Comparison of ENCODE assay signal across 10 mouse cellular contexts in genomic region chr3:84668957-84669356, GRCm38 (mm10).
"Had no signal": no experiment of that assay in that cellular context is flagged by ENCODE, and none has a peak within 500 bp of the region (broad histone marks: within the 10 kb centered on the region; RNA-seq: fewer than 3 reads in every experiment).

No protein-coding gene starts in this region.

- H3K36me3 ChIP-seq: limb, embryonic 10.5 days; liver, embryonic 13.5 days; neural tube, embryonic 13.5 days had no signal

- H3K27ac ChIP-seq: limb, embryonic 10.5 days; liver, embryonic 13.5 days; neural tube, embryonic 13.5 days had no signal

- DNase-seq: kidney, adult 11 months; kidney, postnatal 14 days; liver, embryonic 13.5 days; lung, embryonic 14.5 days; lung, postnatal 10 days; lung, postnatal 4 days; midbrain, embryonic 14.5 days; right cerebral cortex, postnatal 25 days had no signal

- H3K4me3 ChIP-seq: limb, embryonic 10.5 days; liver, embryonic 13.5 days; neural tube, embryonic 13.5 days had no signal
